Mouse (Mus musculus) MEL (cell line): Measurements from ENCODE around the gene Llgl2. TPM values are rescaled to one million over a fixed set of nuclear protein-coding genes. Genes with fewer than 3 reads are reported as not detected.

Experiments used
- DNase-seq: peaks from one replicate; pipeline ENCODE4 v3.0.0; 2011; ENCODE audit warnings: low read depth, low spot score
- H3K27ac ChIP-seq: 2 replicates; pipeline ENCODE4 v1.5.1; 2012; ENCODE audit warnings: low read depth, mild to moderate bottlenecking, control low read depth, low read length, moderate library complexity; ENCODE audit not compliant: control insufficient read depth
- H3K27me3 ChIP-seq, 2 experiments: fragments of 150-350 bp in 1 of 2; sonication (generic) in 1 of 2; 2 replicates each; pipeline ENCODE4 v1.6.1; 2012; ENCODE audit warnings: low read length in 2 of 2, mild to moderate bottlenecking in 2 of 2, improper control_type of control experiment in 1 of 2, moderate library complexity in 1 of 2; ENCODE audit not compliant: insufficient read depth in 2 of 2, control insufficient read depth in 1 of 2
- H3K36me3 ChIP-seq, 2 experiments: 2 replicates each; pipeline ENCODE4 v1.6.1; 2012 to 2014; ENCODE audit warnings: low read length in 2 of 2, improper control_type of control experiment in 1 of 2, inconsistent platforms in 1 of 2, mild to moderate bottlenecking in 1 of 2; ENCODE audit not compliant: insufficient read depth in 2 of 2, control insufficient read depth in 1 of 2
- H3K4me1 ChIP-seq, 2 experiments: fragments of 150-350 bp in 1 of 2; sonication (generic) in 1 of 2; 2 replicates each; pipeline ENCODE4 v1.6.1; 2012; ENCODE audit warnings: low read length in 2 of 2, improper control_type of control experiment in 1 of 2, mild to moderate bottlenecking in 1 of 2; ENCODE audit not compliant: insufficient read depth in 2 of 2, control insufficient read depth in 1 of 2
- H3K4me3 ChIP-seq, 2 experiments: fragments of 150-350 bp in 1 of 2; sonication (generic) in 1 of 2; 2 replicates each; pipeline ENCODE4 v1.5.1; 2012; ENCODE audit warnings: low read depth in 2 of 2, low read length in 2 of 2, mild to moderate bottlenecking in 2 of 2, moderate library complexity in 2 of 2, control low read depth in 1 of 2, improper control_type of control experiment in 1 of 2; ENCODE audit not compliant: control insufficient read depth in 1 of 2, insufficient read depth in 1 of 2
- H3K79me2 ChIP-seq: 2 replicates; pipeline ENCODE4 v1.6.1; 2012; ENCODE audit warnings: mild to moderate bottlenecking, low read length, moderate library complexity; ENCODE audit not compliant: control insufficient read depth, poor library complexity, insufficient read depth
- H3K9ac ChIP-seq: 2 replicates; pipeline ENCODE4 v1.6.1; 2012; ENCODE audit warnings: low read depth, mild to moderate bottlenecking, control low read depth, low read length, moderate library complexity; ENCODE audit not compliant: control insufficient read depth, poor library complexity, severe bottlenecking
- H3K9me3 ChIP-seq: fragments of 150-350 bp; sonication (generic); replicated peaks from 2 replicates; pipeline ENCODE4 v1.6.1; 2012; ENCODE audit warnings: mild to moderate bottlenecking, low read length, improper control_type of control experiment, moderate library complexity; ENCODE audit not compliant: insufficient read depth
- BHLHE40 ChIP-seq: IDR thresholded peaks from 2 replicates; pipeline ENCODE4 v1.6.1; 2012; ENCODE audit warnings: low read depth, mild to moderate bottlenecking, inconsistent platforms, low read length, improper control_type of control experiment, borderline replicate concordance
- CHD1 ChIP-seq: IDR thresholded peaks from 2 replicates; pipeline ENCODE4 v1.6.1; 2012; ENCODE audit warnings: low read depth, mild to moderate bottlenecking, inconsistent platforms, low read length, improper control_type of control experiment
- CHD2 ChIP-seq: IDR thresholded peaks from 2 replicates; pipeline ENCODE4 v1.6.1; 2011; ENCODE audit warnings: low read length, improper control_type of control experiment
- CTCF ChIP-seq, 3 experiments: IDR thresholded peaks in 2 of 3; conservative IDR thresholded peaks in 1 of 3; 2 replicates each; pipeline ENCODE4 v1.5.1; 2011 to 2012; ENCODE audit warnings: low read length in 3 of 3, low read depth in 2 of 3, mild to moderate bottlenecking in 2 of 3, improper control_type of control experiment in 1 of 3, inconsistent platforms in 1 of 3, mixed read lengths in 1 of 3, moderate library complexity in 1 of 3; ENCODE audit not compliant: control insufficient read depth in 1 of 3, insufficient read depth in 1 of 3, poor library complexity in 1 of 3, severe bottlenecking in 1 of 3
- EP300 ChIP-seq, 2 experiments: IDR thresholded peaks; 2 replicates each; pipeline ENCODE4 v1.6.1; 2011; ENCODE audit warnings: improper control_type of control experiment in 2 of 2, low read length in 2 of 2, low read depth in 1 of 2, mild to moderate bottlenecking in 1 of 2
- ETS1 ChIP-seq: IDR thresholded peaks from 2 replicates; pipeline ENCODE4 v1.6.1; 2012; ENCODE audit warnings: low read depth, mild to moderate bottlenecking, inconsistent platforms, low read length, improper control_type of control experiment, moderate library complexity
- GATA1 ChIP-seq: IDR thresholded peaks from 2 replicates; pipeline ENCODE4 v1.6.1; 2011; ENCODE audit warnings: low read depth, low read length, improper control_type of control experiment
- HCFC1 ChIP-seq: IDR thresholded peaks from 2 replicates; pipeline ENCODE4 v1.6.1; 2012; ENCODE audit warnings: low read depth, mild to moderate bottlenecking, inconsistent platforms, low read length, improper control_type of control experiment, moderate library complexity
- KAT2A ChIP-seq: conservative IDR thresholded peaks from 2 replicates; pipeline ENCODE4 v1.6.1; 2012; ENCODE audit warnings: low read depth, low read length, improper control_type of control experiment, inconsistent platforms
- MAFK ChIP-seq: IDR thresholded peaks from 2 replicates; pipeline ENCODE4 v1.6.1; 2011; ENCODE audit warnings: low read depth, mild to moderate bottlenecking, low read length, improper control_type of control experiment, borderline replicate concordance
- MAX ChIP-seq: IDR thresholded peaks from 2 replicates; pipeline ENCODE4 v1.6.1; 2011; ENCODE audit warnings: low read length, improper control_type of control experiment
- MAZ ChIP-seq: IDR thresholded peaks from 2 replicates; pipeline ENCODE4 v1.6.1; 2012; ENCODE audit warnings: low read depth, mild to moderate bottlenecking, inconsistent platforms, low read length, improper control_type of control experiment
- MXI1 ChIP-seq: IDR thresholded peaks from 2 replicates; pipeline ENCODE4 v1.6.1; 2011; ENCODE audit warnings: mild to moderate bottlenecking, low read depth, low read length, improper control_type of control experiment
- NELFE ChIP-seq: IDR thresholded peaks from 2 replicates; pipeline ENCODE4 v1.6.1; 2011; ENCODE audit warnings: low read depth, low read length, improper control_type of control experiment
- NRF1 ChIP-seq: IDR thresholded peaks from 2 replicates; pipeline ENCODE4 v1.6.1; 2014; ENCODE audit warnings: low read depth, mild to moderate bottlenecking, inconsistent platforms, low read length, improper control_type of control experiment, moderate library complexity; ENCODE audit not compliant: poor library complexity, insufficient read depth, severe bottlenecking
- POLR2AphosphoS2 ChIP-seq: IDR thresholded peaks from 2 replicates; pipeline ENCODE4 v1.6.1; 2011; ENCODE audit warnings: low read length, improper control_type of control experiment
- POLR2AphosphoS5 ChIP-seq: IDR thresholded peaks from 2 replicates; pipeline ENCODE4 v1.6.1; 2012; ENCODE audit warnings: low read depth, borderline replicate concordance, mild to moderate bottlenecking, inconsistent platforms, low read length, moderate library complexity, mixed read lengths
- RAD21 ChIP-seq: IDR thresholded peaks from 2 replicates; pipeline ENCODE4 v1.6.1; 2011; ENCODE audit warnings: mild to moderate bottlenecking, low read depth, low read length, improper control_type of control experiment
- RCOR1 ChIP-seq: IDR thresholded peaks from 2 replicates; pipeline ENCODE4 v1.6.1; 2012; ENCODE audit warnings: low read depth, mild to moderate bottlenecking, inconsistent platforms, low read length, improper control_type of control experiment
- SIN3A ChIP-seq: IDR thresholded peaks from 2 replicates; pipeline ENCODE4 v1.6.1; 2012; ENCODE audit warnings: low read length, improper control_type of control experiment, inconsistent platforms
- TAL1 ChIP-seq: IDR thresholded peaks from 2 replicates; pipeline ENCODE4 v1.6.1; 2012; ENCODE audit warnings: mild to moderate bottlenecking, inconsistent platforms, low read length, moderate library complexity, mixed read lengths
- TBP ChIP-seq: IDR thresholded peaks from 2 replicates; pipeline ENCODE4 v1.8.0; 2011; ENCODE audit warnings: low read depth, low read length, improper control_type of control experiment
- TCF12 ChIP-seq: IDR thresholded peaks from 2 replicates; pipeline ENCODE4 v1.6.1; 2014; ENCODE audit warnings: low read depth, mild to moderate bottlenecking, inconsistent platforms, low read length, improper control_type of control experiment, moderate library complexity
- UBTF ChIP-seq: IDR thresholded peaks from 2 replicates; pipeline ENCODE4 v1.6.1; 2012; ENCODE audit warnings: low read depth, mild to moderate bottlenecking, inconsistent platforms, low read length, improper control_type of control experiment, moderate library complexity, borderline replicate concordance; ENCODE audit not compliant: insufficient read depth
- USF1 ChIP-seq: IDR thresholded peaks from 2 replicates; pipeline ENCODE4 v1.6.1; 2014; ENCODE audit warnings: low read depth, mild to moderate bottlenecking, inconsistent platforms, low read length, improper control_type of control experiment, moderate library complexity
- USF2 ChIP-seq, 2 experiments: IDR thresholded peaks; 2 replicates each; pipeline ENCODE4 v1.6.1; 2011 to 2012; ENCODE audit warnings: improper control_type of control experiment in 2 of 2, low read length in 2 of 2, borderline replicate concordance in 1 of 2, inconsistent platforms in 1 of 2, low read depth in 1 of 2, mild to moderate bottlenecking in 1 of 2; ENCODE audit not compliant: insufficient read depth in 1 of 2
- ZKSCAN1 ChIP-seq: IDR thresholded peaks from 2 replicates; pipeline ENCODE4 v1.6.1; 2012; ENCODE audit warnings: low read depth, mild to moderate bottlenecking, inconsistent platforms, low read length, improper control_type of control experiment, moderate library complexity
- ZNF384 ChIP-seq: IDR thresholded peaks from 2 replicates; pipeline ENCODE4 v1.6.1; 2012; ENCODE audit warnings: low read depth, mild to moderate bottlenecking, inconsistent platforms, low read length, improper control_type of control experiment
- polyA plus RNA-seq, 2 experiments: library from polyadenylated mRNA; stranded (reverse) in 1 of 2; unstranded in 1 of 2; fragments of >175 nt in 1 of 2; fragments of >200 nt in 1 of 2; gene quantifications; 2 replicates each; pipeline versions ENCODE4 v1.2.1 to v1.2.4; 2012; ENCODE audit warnings: low replicate concordance in 2 of 2, low read depth in 1 of 2; ENCODE audit not compliant: insufficient read length in 2 of 2, insufficient read depth in 1 of 2, missing spikeins in 1 of 2
- total RNA-seq: library from RNA; depleted of rRNA; stranded (reverse); fragments of 300-350 nt; gene quantifications from 2 replicates; pipeline ENCODE4 v1.2.3, GENCODE M21; 2012

The Llgl2 gene
- total and polyA plus RNA-seq, 3 experiments, result 15.9 to 22.6 TPM; not detected in 1

DNA sequence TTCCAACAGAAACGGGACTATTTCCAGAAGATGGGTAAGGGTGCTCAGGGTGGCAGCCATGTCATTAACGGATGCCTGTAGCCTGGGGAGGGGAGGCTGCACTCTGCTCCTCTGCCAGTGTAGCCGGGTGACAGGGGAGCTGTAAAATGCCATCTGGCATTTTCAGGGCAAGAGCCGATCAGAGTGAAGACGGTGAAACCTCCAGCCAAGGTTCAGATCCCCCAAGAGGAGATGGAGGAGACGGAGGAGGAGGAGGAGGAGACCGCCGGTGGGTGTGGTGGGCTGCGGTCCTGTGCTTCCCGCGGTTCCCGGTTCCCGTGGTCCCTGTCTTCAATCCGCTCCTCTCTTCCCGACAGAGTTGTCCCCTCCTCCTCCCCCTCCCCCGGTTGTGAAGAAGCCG, 59.4 kb downstream of the Llgl2 start:
- DNase-seq, result no peak
- H3K4me1 ChIP-seq, result no peaks in the 10 kb centered on the region
- no peak overlapping the region for H3K4me3 ChIP-seq
- H3K9ac ChIP-seq, result no peak overlapping the region
- no peak for TF ChIP-seq ZKSCAN1
- TF ChIP-seq RAD21, result no peak
- TF ChIP-seq SIN3A, result no peak
- TF ChIP-seq MAFK, result no peak
- no peak for TF ChIP-seq TAL1
- no peak for TF ChIP-seq MXI1
- no peak for TF ChIP-seq UBTF
- no peak for TF ChIP-seq BHLHE40
- no peak for TF ChIP-seq TBP
- no peak for TF ChIP-seq HCFC1
- no peak for TF ChIP-seq POLR2AphosphoS5
- TF ChIP-seq NELFE, result no peak
- TF ChIP-seq USF2 (IDR thresholded peaks at IDR 0.05; ENCODE audit: borderline replicate concordance in 1 of 2, insufficient read depth in 1 of 2, low read depth in 1 of 2, low read length in 2 of 2), result no peak
- TF ChIP-seq CTCF (IDR thresholded peaks at IDR 0.05 in 2 of 3, conservative IDR thresholded peaks at IDR 0.05 in 1 of 3; ENCODE audit: control insufficient read depth in 1 of 3, insufficient read depth in 1 of 3, low read depth in 2 of 3, low read length in 3 of 3, poor library complexity in 1 of 3, severe bottlenecking in 1 of 3), result no peak
- TF ChIP-seq ETS1, result no peak
- TF ChIP-seq ZNF384, result no peak
- no peak for TF ChIP-seq USF1
- TF ChIP-seq CHD2, result no peak
- no peaks in the 10 kb centered on the region for H3K9me3 ChIP-seq
- H3K27ac ChIP-seq, result no peak overlapping the region
- no peaks in the 10 kb centered on the region for H3K27me3 ChIP-seq
- no peaks in the 10 kb centered on the region for H3K36me3 ChIP-seq
- H3K79me2 ChIP-seq, result no peaks in the 10 kb centered on the region

DNA sequence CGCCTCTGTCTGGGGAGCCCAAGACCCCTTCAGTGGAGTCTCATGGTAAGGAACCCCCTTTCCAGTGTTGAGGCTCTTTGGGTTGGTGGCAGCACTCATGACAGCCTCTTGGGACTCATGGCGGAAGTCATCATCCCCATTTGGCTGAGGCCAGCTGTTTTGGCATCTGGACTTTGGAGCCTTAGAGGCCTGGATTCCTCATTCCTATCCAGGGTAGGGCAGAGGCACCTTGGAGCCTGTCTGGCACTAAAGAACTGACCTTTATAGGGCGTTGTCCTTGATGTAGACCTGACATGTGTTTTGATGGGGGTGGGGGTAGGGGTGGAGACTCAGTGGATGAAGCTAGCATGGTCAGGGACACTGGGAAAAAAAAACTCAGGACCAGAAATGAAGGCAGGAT, 60.5 kb downstream of the Llgl2 start:
- no peaks in the 10 kb centered on the region for H3K4me1 ChIP-seq
- no peak overlapping the region for H3K9ac ChIP-seq
- H3K4me3 ChIP-seq, result no peak overlapping the region
- H3K9me3 ChIP-seq, result no peaks in the 10 kb centered on the region
- TF ChIP-seq SIN3A (no peak), ZKSCAN1 (no peak), POLR2AphosphoS2 (no peak), MAZ (no peak), POLR2AphosphoS5 (no peak), MAFK (no peak), NRF1 (no peak), USF2 (IDR thresholded peaks at IDR 0.05; ENCODE audit: borderline replicate concordance in 1 of 2, insufficient read depth in 1 of 2, low read depth in 1 of 2, low read length in 2 of 2) (no peak), MXI1 (no peak), MAX (no peak), RCOR1 (no peak), TCF12 (no peak), BHLHE40 (no peak), TBP (no peak), GATA1 (no peak), NELFE (no peak), CHD2 (no peak), EP300 (IDR thresholded peaks at IDR 0.05; ENCODE audit: low read depth in 1 of 2, low read length in 2 of 2) (no peak), CHD1 (no peak), KAT2A (no peak)
- no peak for DNase-seq
- H3K36me3 ChIP-seq, result no peaks in the 10 kb centered on the region
- no peaks in the 10 kb centered on the region for H3K27me3 ChIP-seq
- H3K27ac ChIP-seq, result no peak overlapping the region
- H3K79me2 ChIP-seq, result no peaks in the 10 kb centered on the region
